Mouse (Mus musculus): ENCODE results near the gene Cab39. TPM values are rescaled to one million over a fixed set of nuclear protein-coding genes. Genes with fewer than 3 reads are reported as not detected.
A peak's percentile ranks its signal among the peaks of the same experiment; 100 is the strongest.

Cab39 gene
- polyA plus RNA-seq, 2 experiments, result 48.9 to 59.4 TPM

- WGBS, result 2% methylated on average over 15 of the region's 15 CpGs
- H3K4me3 ChIP-seq (replicated peaks; ENCODE audit: low read length), result peak overlapping the region; percentile 82
- 0 out of 2 replicates have a peak, but pooled peaks cover 5% of the 10 kb centered on the region for H3K36me3 ChIP-seq (ENCODE audit: control insufficient read depth, insufficient read depth, low read length)
- TF ChIP-seq POLR2A (IDR thresholded peaks at IDR 0.05; ENCODE audit: borderline replicate concordance, extremely low read depth, insufficient read depth, insufficient read length), result no peak
- no peaks in the 10 kb centered on the region for H3K9me3 ChIP-seq (ENCODE audit: control insufficient read depth, low read length)
- H3K27me3 ChIP-seq (ENCODE audit: control insufficient read depth, insufficient read depth, low read length), result no peaks in the 10 kb centered on the region
- H3K4me1 ChIP-seq (ENCODE audit: control insufficient read depth, insufficient read depth, low read length), result peaks cover 51% of the 10 kb centered on the region
- H3K4me2 ChIP-seq (replicated peaks; ENCODE audit: low read depth, low read length, severe bottlenecking), result peak overlapping the region; percentile 84
- H3K27ac ChIP-seq (replicated peaks; ENCODE audit: low read depth, low read length), result peak overlapping the region; percentile 96
- peak overlapping the region; percentile 89 for H3K9ac ChIP-seq (ENCODE audit: low read depth, low read length, severe bottlenecking)
- DNase-seq (ENCODE audit: low spot score), result peak; percentile 59
- ATAC-seq (ENCODE audit: low FRiP score, low read depth), result peak; percentile 71
Measured at GRCm38 (mm10) chr1:85895391-85895837, 102.2 kb downstream of the Cab39 start.

DNA sequence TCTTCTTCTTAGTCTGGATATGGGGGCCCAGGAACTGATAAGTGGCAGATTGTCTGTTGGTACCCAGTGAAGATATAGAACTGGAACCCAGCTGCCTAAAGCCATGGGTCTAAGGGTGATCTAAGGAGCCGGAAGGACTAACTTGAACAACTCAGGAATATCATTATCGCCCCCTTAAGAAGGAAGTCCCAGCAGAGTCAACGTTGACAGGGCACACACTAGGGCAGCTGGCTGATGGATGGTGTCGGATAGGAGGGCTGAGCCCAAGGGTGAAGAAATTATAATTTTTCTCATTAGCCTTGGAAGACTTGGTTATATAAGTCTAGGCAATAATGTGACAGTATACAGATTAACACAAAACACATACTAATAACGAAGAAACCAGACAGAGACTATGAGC is 102.9 kb downstream of the Cab39 start:
- Histone ChIP-seq H3K4me3 (replicated peaks; ENCODE audit: low read length) (peak overlapping the region; percentile 82), H3K9me3 (ENCODE audit: control insufficient read depth, low read length) (no peaks in the 10 kb centered on the region), H3K4me2 (replicated peaks; ENCODE audit: low read depth, low read length, severe bottlenecking) (peak overlapping the region; percentile 84), H3K36me3 (ENCODE audit: control insufficient read depth, insufficient read depth, low read length) (0 out of 2 replicates have a peak, but pooled peaks cover 5% of the 10 kb centered on the region), H3K9ac (ENCODE audit: low read depth, low read length, severe bottlenecking) (peak overlapping the region; percentile 89; the same call in 1 of the 2 replicates), H3K4me1 (ENCODE audit: control insufficient read depth, insufficient read depth, low read length) (peaks cover 57% of the 10 kb centered on the region), H3K27ac (replicated peaks; ENCODE audit: low read depth, low read length) (peak overlapping the region; percentile 96; the same call in 1 of the 2 replicates), H3K27me3 (ENCODE audit: control insufficient read depth, insufficient read depth, low read length) (no peaks in the 10 kb centered on the region)
- 84% methylated on average over 5 of the region's 5 CpGs for WGBS
- no peak for ATAC-seq (ENCODE audit: low FRiP score, low read depth)
- no peak for TF ChIP-seq POLR2A (IDR thresholded peaks at IDR 0.05; ENCODE audit: borderline replicate concordance, extremely low read depth, insufficient read depth, insufficient read length)
- no peak for DNase-seq (ENCODE audit: low spot score)

DNA sequence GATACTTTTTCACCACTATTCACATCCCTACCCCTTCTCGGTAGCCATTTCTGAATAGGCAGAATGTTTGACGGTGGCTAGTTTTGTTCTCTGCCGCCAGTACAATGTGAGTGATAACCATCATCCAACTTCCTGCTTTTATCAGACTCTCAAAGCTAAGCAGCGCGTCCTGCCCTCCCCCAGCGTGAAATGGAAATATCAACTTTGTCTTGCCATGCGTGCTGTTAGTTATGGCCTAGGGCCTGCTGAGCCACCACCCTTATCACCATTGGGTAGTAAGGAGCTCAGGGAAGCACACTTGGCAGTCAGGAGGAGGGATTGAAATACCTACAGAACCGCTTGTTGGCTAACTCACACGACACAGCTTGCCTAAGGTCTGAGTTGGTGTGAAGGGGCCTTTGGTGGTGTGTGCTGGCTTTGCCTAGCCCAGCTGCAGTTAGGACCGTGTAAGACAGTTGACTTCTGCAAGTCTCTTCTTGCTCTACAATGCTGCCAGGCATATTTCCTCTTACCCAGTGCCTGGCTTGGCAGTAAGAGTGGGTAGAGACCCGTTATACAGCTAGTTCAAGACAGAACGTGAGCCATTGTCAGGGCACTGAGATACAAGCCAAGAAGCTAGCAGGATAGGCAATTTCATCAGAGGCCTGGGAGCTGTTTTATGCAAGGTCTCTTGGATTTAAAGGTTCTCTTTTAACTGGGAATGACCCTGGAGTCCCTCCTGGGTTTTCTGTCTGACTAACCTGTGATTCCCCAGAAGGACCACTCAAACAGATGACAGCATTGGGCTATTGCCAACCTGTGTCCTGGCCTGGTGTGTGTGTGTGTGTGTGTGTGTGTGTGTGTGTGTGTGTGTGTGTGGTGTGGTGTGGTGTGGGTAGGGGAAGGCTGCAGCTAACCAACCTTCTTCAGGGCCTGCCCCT is 103.8 kb downstream of the Cab39 start:
- H3K27ac ChIP-seq (replicated peaks; ENCODE audit: low read depth, low read length), result peak overlapping the region; percentile 58
- 0 out of 2 replicates have a peak overlapping the region, but pooled peaks have one; percentile 25 for H3K9ac ChIP-seq (ENCODE audit: low read depth, low read length, severe bottlenecking)
- no peaks in the 10 kb centered on the region for H3K27me3 ChIP-seq (ENCODE audit: control insufficient read depth, insufficient read depth, low read length)
- no peak for TF ChIP-seq POLR2A (IDR thresholded peaks at IDR 0.05; ENCODE audit: borderline replicate concordance, extremely low read depth, insufficient read depth, insufficient read length)
- no peaks in the 10 kb centered on the region for H3K9me3 ChIP-seq (ENCODE audit: control insufficient read depth, low read length)
- no peak for ATAC-seq (ENCODE audit: low FRiP score, low read depth)
- peaks cover 66% of the 10 kb centered on the region for H3K4me1 ChIP-seq (ENCODE audit: control insufficient read depth, insufficient read depth, low read length)
- H3K36me3 ChIP-seq (ENCODE audit: control insufficient read depth, insufficient read depth, low read length), result 0 out of 2 replicates have a peak, but pooled peaks cover 5% of the 10 kb centered on the region
- 65% methylated on average over 12 of the region's 12 CpGs for WGBS
- H3K4me2 ChIP-seq (replicated peaks; ENCODE audit: low read depth, low read length, severe bottlenecking), result peak overlapping the region; percentile 84
- no peak for DNase-seq (ENCODE audit: low spot score)
- H3K4me3 ChIP-seq (replicated peaks; ENCODE audit: low read length), result no peak overlapping the region

- WGBS, result 12% methylated on average over 8 of the region's 8 CpGs
- Histone ChIP-seq H3K4me2 (replicated peaks; ENCODE audit: low read depth, low read length, severe bottlenecking) (peak overlapping the region; percentile 84; the same call in 1 of the 2 replicates), H3K9ac (ENCODE audit: low read depth, low read length, severe bottlenecking) (no peak overlapping the region), H3K36me3 (ENCODE audit: control insufficient read depth, insufficient read depth, low read length) (peaks cover 10% of the 10 kb centered on the region; the same call in 1 of the 2 replicates), H3K27ac (replicated peaks; ENCODE audit: low read depth, low read length) (no peak overlapping the region; the same call in 1 of the 2 replicates), H3K4me1 (ENCODE audit: control insufficient read depth, insufficient read depth, low read length) (peaks cover 67% of the 10 kb centered on the region), H3K27me3 (ENCODE audit: control insufficient read depth, insufficient read depth, low read length) (no peaks in the 10 kb centered on the region), H3K9me3 (ENCODE audit: control insufficient read depth, low read length) (no peaks in the 10 kb centered on the region), H3K4me3 (replicated peaks; ENCODE audit: low read length) (no peak overlapping the region)
- no peak for TF ChIP-seq POLR2A (IDR thresholded peaks at IDR 0.05; ENCODE audit: borderline replicate concordance, extremely low read depth, insufficient read depth, insufficient read length)
- ATAC-seq (ENCODE audit: low FRiP score, low read depth), result no peak
- DNase-seq (ENCODE audit: low spot score), result peak; percentile 63
Measured at GRCm38 (mm10) chr1:85897901-85898760, 104.9 kb downstream of the Cab39 start.

All from limb, embryonic 14.5 days (tissue).